Mouse (Mus musculus) liver (tissue): ENCODE measurements around the gene Fam71e1.
A peak's percentile ranks its signal among the peaks of the same experiment; 100 is the strongest.

Experiments used
- DNase-seq: peaks from one replicate; pipeline ENCODE4 v3.0.0-alpha.2; 2020; ENCODE audit warnings: mixed read lengths

Gene Fam71e1

GRCm38 (mm10) chr7:44471880-44472557 is 24.4 kb upstream of the Fam71e1 start:
- DNase-seq, result no peak

GRCm38 (mm10) chr7:44472558-44472885 is 23.9 kb upstream of the Fam71e1 start:
- DNase-seq, result no peak

GRCm38 (mm10) chr7:44472961-44473646 is 23.3 kb upstream of the Fam71e1 start:
- peak; percentile 10 for DNase-seq

- no peak for DNase-seq
These were observed 22.0 kb upstream of the Fam71e1 start for GRCm38 (mm10) chr7:44474419-44474818.

- DNase-seq, result no peak
These were observed 21.3 kb upstream of the Fam71e1 start for GRCm38 (mm10) chr7:44475046-44475614.

GRCm38 (mm10) chr7:44482836-44483435 is 13.4 kb upstream of the Fam71e1 start:
- peak; percentile 70 for DNase-seq

- no peak for DNase-seq
These were observed 12.3 kb upstream of the Fam71e1 start for GRCm38 (mm10) chr7:44484109-44484508.

GRCm38 (mm10) chr7:44484841-44485571 is 11.4 kb upstream of the Fam71e1 start:
- DNase-seq, result peak; percentile 87

- DNase-seq, result no peak
These were observed 10.7 kb upstream of the Fam71e1 start for GRCm38 (mm10) chr7:44485572-44486195.

- no peak for DNase-seq
These were observed 9.3 kb upstream of the Fam71e1 start for GRCm38 (mm10) chr7:44486927-44487575.

- no peak for DNase-seq
These were observed 8.4 kb upstream of the Fam71e1 start for GRCm38 (mm10) chr7:44487936-44488335.

GRCm38 (mm10) chr7:44488545-44488944 is 7.8 kb upstream of the Fam71e1 start:
- DNase-seq, result no peak

GRCm38 (mm10) chr7:44490281-44490680 is 6.1 kb upstream of the Fam71e1 start:
- no peak for DNase-seq

- DNase-seq, result no peak
These were observed 5.0 kb upstream of the Fam71e1 start for GRCm38 (mm10) chr7:44491391-44491790.

- DNase-seq, result no peak
These were observed 4.1 kb upstream of the Fam71e1 start for GRCm38 (mm10) chr7:44492166-44492826.

GRCm38 (mm10) chr7:44494681-44495080 is 1.7 kb upstream of the Fam71e1 start:
- DNase-seq, result no peak

GRCm38 (mm10) chr7:44495086-44495485 is 1.3 kb upstream of the Fam71e1 start:
- no peak for DNase-seq

- no peak for DNase-seq
These were observed 359 bp downstream of the Fam71e1 start for GRCm38 (mm10) chr7:44496771-44497109.

GRCm38 (mm10) chr7:44497361-44498055 is 1.1 kb downstream of the Fam71e1 start:
- no peak for DNase-seq

- no peak for DNase-seq
These were observed 2.5 kb downstream of the Fam71e1 start for GRCm38 (mm10) chr7:44498922-44499321.

- DNase-seq, result no peak
These were observed 3.7 kb downstream of the Fam71e1 start for GRCm38 (mm10) chr7:44500046-44500445.
